Mouse (Mus musculus): Measurements from ENCODE around the gene Kif6.

DNA sequence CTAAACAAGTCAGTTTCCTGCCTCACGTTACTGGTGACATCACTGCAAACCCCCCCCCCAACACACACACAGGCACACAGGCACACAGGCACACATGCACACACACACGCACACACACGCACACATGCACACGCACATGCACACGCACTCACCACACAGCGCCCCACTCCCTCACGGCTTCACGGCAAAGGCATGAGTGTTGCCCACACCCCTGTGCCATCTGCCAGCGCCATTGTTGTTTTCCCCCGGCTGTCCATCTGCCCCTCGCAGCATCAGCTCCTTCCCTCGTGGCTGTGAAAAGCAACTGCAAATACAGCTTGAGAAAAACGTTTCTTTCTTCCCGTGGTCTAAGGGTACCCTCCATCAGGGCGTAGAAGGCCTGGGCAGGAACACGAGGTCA, 275.9 kb downstream of the Kif6 start:
- TF ChIP-seq CTCF (IDR thresholded peaks at IDR 0.05; ENCODE audit: control insufficient read depth, insufficient read depth, low read length) (no peak), POLR2A (IDR thresholded peaks at IDR 0.05; ENCODE audit: borderline replicate concordance, control insufficient read depth, low read depth, low read length) (no peak)

Measured in bone marrow, adult 2 months (tissue).